Mouse (Mus musculus) heart, postnatal 10 days (tissue): ENCODE measurements around the gene Syngr4. TPM values are rescaled to one million over a fixed set of nuclear protein-coding genes. Genes with fewer than 3 reads are reported as not detected.

ENCODE experiments used
- DNase-seq, 2 experiments: peaks; one replicate each; pipeline ENCODE4 v3.0.0; 2021
- intact Hi-C: fragments of 180-260 bp; cut with DNase I; formaldehyde crosslinking; loops from one replicate; pipeline ENCODE4 v1.15.1; 2025
- total RNA-seq, 2 experiments: library from RNA; stranded (reverse); gene quantifications; 2 replicates each; pipeline ENCODE4 v1.2.3; 2021

The Syngr4 gene
- total RNA-seq, 2 experiments from 2014 or later: 0.37 TPM; not detected in 1

DNA sequence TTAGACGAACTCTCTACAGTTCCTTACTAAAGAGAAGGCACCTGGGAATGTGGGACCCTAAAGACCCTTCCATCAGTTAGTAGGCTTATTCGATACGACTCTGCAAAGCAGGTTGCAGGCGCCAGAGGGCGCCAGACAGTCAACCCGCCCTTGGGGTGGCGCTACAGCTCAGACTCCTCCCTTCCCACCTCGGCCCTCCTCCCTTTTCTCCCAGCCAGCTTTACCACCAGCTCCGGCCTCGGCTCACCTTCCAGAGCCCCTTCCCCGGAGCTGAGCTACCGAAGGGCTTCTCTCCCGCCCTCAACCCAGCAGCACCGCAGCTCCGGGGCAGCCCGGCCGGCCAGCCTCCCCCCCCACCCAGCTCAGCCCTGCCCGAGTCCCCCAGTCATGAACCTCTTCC is 23.9 kb downstream of the Syngr4 start, which contains the start of gene Kdelr1:
TSS of gene Kdelr1 (plus strand) at position 149 of the 400 bp plus-strand sequence.
- DNase-seq: peak; percentile 93
- intact Hi-C loops: loop anchor here (1.0 to 2.0 kb wide), 3 partner anchors 52 to 137 kb away; partner anchors contain the start of gene Ccdc114

DNA sequence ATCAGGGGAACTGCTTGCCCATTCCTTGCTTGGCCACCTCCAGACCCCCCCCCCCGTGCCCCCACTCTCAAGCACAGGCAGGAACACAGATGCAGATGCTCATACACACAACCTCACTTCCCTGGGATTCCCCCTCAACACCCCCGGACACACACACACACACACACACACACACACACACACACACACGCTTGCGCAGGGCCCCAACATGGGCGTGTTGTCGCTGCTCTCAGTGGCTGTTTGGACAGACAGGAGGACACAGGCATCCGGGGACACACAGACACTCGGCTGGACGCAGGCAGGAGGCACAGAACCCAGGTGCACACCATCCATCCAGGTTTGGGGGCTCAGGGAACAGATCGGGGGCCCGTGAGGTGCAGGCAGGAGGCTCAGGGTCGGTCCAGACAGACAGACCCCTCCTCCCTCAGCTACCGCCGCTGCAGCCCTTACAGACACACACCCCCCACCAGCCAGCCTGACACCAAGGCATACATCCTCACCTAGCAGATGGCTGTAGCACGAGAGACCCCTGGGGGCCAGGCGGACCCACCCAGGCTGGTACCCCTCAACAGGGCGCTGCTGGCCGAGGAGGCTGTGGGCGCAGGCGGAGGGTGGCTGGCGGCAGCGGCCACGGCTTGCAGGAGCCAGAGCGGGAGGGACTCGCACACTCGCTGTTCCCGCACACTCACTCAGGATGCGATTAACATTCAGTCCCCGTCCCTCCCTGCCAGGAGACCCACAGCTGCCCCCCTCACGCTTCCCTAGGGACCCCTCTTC is 26.0 kb downstream of the Syngr4 start:
- DNase-seq: no peak
- intact Hi-C loops: no loop called here

DNA sequence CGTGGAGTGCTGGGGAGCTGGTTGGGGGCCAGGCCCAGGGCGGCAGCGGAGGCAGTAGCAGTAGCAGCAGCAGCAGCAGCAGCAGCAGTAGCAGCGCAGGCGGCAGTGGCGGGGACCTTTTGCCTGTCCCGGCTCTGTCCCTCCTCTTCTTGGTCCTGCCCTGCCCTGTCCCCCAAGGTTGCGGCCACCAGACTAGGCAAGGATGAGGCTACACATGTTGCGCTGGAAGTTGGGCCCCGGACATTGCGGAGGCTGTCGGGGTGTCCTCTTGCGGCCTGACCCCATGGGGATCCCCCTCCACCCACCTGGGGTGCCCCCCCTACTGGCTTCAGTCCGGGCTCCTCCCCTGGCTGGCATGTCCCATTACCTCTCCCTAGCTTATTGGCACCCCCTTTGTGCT is 26.7 kb downstream of the Syngr4 start:
- intact Hi-C loops: no loop called here
- no peak for DNase-seq

DNA sequence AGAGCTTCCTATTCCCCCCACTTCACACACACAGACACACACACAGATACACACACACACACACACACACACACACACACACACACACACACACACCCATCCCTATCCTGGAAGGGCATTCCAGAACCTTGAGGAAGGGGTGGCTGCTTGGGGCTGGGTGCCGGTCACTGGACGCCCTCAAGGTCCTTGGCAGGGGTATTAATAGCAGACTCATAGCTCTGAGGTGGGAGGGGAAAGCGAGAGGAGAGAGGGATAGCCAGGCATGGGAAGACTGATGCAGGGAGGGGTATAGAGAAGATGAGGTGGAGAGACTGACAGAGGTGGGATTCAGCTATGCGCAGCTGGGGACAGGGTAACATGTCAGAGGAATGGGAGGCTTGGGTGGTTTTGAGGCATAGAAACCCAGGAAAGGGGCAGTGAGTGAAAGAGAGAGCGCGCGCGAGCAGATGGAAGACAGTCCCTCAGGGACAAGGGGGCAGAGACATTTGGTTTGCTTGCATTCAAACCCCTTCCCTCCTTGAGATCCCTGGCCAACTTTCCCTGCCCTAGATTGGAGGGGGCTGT is 27.3 kb downstream of the Syngr4 start:
- DNase-seq: peak in 1 of 2 experiments; percentile 43
- intact Hi-C loops: no loop called here

DNA sequence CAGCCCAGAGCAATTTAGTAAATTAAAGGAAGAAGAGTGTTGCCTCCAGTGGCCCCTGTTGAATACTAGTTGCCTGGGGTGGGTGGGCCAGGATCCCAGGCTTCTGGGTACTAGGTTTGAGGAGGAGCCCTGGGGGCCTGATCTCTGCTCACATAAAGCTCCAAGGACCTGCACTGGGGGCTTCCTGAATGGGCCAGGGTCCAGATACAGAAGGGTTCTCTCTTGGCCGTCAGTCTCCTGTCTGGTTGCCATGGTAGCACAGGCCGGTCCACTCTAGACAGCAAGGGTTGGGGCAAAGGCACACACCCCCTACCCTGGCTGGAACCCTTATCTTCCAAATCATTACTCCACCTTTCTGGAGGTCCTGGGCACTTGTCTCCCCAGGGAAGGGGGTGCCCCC is 28.6 kb downstream of the Syngr4 start:
- no peak for DNase-seq
- intact Hi-C loops: no loop called here

DNA sequence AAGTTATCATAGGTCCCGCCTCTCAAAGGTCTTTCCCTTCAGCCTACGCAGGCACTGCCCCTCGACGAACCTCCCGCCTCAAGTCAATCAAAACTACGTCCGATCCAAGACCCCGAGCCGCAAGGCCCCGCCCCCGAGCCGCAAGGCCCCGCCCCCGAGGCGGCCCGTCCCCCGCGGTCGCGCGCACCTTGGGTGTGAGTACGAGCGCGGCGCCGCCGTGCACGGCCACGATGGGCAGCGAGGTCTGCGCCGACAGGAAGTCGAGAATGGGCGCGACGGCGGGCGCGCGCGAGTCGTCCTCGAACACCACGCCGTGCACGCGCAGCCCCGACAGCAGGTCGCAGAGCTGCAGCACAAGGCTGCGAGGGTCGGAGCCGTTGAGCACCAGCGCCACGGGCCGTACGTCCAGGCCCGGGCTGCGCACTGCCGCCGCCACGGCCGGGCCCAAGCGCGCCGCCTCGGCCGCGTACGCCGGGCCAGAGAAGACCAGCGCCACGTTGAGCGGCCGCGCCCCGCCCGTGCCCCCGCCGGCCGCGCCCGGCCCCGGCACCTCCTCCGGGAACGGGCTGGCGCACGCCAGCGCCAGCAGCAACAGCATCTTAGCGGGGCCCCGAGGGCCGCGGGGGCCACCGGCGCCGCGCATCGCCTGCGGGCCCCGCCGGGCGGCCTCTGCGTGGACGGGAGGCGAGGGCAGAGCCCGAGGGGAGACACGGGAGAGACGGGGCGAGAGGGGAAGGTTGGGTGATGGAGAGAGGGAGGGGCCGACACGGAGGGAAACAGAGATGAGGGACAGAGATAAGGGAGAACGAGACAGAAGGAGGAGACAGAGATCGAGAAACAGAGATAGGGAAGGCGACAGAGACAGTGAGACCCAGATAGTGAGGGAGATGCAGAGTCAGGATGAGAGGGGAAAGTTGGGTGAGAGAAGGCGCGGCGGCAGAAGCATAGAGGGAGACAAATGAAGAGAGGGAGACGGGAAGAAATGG is 30.3 kb downstream of the Syngr4 start:
- intact Hi-C loops: loop anchor here (2.0 kb wide), 1 partner anchor 35 kb away; the partner anchor contains the start of gene Grwd1
- peak; percentile 93 to 96 for DNase-seq

DNA sequence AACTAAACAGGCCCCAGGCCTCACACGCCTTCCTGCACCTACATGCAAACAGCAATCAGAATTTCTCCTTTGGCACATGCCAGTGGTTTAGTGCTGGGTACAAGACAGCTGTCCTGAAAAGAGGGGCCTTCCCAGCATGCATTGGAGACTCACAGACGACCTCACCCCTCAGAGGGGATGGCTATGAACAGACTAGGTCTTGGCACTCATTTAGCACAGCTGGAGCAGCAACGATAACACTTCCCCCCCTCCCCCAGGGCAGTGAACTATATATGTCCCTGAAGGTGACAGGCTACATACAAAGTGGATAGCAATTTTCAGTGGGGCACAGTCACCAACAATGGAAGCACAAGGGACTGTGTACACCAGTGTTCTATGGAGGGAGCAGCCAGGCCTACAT is 32.1 kb downstream of the Syngr4 start:
- DNase-seq: no peak
- intact Hi-C loops: loop anchor here (2.0 kb wide), 1 partner anchor 34 kb away; the partner anchor contains the start of gene Grwd1

DNA sequence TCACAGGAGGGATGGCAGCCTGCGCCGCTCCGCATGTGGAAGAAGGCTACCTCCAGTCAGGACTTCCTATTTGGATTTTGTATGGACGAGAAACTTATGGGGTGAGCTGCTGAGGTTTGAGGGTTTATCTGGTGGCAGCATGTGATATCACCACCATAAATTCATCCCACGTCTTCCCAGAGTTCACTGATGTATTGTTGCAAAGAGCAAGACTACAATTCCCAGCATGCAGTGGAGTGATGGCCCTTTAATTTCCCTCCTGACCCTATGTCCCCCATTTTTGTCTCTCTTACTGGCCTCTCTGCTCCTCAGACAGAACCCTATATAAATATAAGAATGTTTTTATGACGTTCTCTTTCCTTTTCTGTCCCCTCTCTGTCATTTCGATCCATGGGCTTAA is 33.7 kb downstream of the Syngr4 start:
- no peak for DNase-seq
- intact Hi-C loops: no loop called here

DNA sequence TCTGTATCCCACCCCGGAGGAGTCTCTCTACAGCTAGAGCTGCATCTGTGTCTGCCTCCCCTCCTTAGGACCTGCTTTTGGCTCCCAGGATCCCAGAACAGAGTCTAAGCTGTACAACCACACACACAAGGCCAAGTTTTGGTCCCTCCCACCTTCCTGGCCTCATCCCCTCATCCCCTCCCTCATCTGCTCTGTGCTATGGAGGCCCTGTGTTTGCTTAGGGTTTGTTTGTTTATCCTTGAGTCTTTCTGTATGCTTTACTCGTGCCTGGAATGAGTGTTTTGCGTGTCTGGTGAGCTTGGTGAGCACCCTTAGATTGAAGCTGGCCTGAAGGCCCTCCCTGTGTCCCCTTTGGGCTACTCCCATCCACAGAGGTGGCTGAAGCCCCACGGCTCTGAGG is 37.5 kb downstream of the Syngr4 start:
- intact Hi-C loops: no loop called here
- no peak for DNase-seq

DNA sequence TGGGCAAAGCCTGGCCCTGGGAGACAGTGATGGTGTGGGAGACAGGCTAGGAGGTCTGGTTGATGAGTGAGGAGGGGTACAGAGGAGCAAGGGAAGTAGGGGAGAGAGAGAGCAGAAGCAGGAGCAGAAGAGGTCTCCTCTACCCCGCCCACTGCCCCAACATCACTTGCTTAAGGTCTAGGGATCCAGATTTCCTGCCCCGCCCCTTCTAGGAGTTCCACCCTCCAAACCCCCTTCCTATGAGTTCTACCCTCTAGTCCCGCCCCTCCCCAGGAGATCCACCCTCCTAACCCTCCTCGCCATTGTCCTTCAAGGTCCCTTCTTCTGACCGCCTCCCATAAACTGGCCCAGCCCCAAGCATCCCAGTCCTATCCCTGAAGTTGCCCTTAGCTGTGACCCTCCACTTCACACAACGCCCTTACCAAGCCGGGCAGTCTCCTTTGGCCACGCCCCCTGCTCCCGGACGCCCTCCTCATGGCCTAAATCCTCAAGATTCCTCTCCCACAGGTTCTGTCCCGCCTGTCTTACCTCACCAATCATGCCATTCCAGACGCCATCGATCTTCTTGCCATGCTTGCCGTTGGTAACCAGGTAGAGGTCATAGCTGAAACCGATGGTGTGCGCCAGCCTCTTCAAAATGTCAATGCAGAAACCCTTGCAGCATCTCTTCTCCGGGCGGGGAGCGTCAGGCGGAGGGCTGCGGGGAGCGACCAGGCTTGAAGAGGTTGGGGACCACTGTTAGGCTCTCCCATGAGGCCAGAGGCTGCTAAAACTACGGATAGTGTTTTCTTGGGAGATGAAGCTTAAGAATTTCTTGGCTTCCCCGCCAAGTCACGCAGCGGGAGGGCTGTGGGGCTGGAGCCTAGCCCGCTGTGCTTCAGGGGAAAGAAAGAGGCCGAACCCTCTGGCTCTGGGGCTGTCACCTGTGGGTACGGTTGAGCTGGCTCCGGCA is 39.3 kb downstream of the Syngr4 start:
- intact Hi-C loops: no loop called here
- DNase-seq: no peak

DNA sequence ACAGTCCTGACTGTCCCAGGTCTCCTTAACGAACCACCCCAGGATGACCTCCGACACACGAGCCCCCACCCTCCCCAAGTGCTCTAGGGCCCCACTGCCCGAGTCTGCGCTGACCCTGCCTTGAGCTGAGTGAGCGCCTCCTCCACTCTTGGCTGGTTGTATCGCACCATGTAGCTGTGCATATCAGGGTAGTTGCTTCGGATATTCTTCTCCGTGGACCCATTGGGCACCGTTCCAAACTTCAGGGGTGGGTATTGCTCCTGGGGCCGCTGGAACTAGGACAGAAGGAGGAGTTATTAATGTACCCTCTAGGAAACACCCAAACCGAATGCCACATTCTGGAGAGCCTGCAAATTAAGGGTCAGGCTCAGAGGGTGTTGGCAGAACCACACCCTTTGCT is 43.4 kb downstream of the Syngr4 start:
- no peak for DNase-seq
- intact Hi-C loops: no loop called here

DNA sequence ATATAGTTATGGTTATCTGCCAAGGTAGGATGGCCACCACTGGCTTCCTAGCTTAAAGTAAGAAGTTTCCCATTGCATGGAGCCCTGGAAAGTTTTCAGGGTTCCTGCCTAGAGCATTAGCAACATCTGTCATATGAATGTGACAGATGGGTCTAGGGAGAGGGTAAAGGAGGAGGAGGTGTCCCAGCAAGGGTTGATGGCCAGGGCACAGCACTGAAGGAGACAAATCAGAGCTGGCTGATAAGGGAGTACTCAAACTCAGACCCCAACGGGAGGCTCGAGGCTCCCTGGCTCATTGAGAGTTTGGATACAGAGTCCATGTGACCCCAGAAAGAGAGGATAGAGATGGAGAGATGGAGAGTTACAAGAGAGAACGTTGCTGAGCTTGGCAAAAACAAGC is 45.9 kb downstream of the Syngr4 start:
- intact Hi-C loops: no loop called here
- DNase-seq: no peak

DNA sequence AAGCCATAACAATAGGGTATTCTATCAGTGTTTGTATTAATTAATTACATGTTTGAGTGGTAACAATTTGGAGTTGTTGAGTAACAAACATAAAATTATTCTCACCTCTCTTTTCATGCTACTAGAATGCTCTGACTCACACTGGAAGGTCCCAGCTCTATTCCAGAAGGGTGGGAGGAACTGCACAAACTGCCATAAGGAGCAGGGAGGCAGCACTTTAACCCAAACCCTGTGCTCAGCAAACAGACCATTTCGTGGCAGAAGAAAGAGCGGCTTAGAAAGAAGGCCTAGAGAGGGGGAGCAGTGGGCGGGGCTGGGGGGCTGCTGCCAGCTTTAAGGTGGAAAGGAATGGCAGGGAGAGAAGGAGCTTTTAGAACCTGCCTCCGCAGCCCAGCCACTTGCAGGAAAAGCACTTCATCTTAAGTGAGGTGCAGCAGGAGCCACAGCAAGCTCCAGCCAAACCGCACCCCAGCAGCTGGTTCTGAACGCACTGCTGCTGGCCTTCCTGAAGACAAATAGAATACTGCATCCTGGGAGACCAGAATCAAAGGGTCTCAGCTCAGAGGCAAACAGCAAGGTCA is 48.0 kb downstream of the Syngr4 start:
- intact Hi-C loops: no loop called here
- no peak for DNase-seq

DNA sequence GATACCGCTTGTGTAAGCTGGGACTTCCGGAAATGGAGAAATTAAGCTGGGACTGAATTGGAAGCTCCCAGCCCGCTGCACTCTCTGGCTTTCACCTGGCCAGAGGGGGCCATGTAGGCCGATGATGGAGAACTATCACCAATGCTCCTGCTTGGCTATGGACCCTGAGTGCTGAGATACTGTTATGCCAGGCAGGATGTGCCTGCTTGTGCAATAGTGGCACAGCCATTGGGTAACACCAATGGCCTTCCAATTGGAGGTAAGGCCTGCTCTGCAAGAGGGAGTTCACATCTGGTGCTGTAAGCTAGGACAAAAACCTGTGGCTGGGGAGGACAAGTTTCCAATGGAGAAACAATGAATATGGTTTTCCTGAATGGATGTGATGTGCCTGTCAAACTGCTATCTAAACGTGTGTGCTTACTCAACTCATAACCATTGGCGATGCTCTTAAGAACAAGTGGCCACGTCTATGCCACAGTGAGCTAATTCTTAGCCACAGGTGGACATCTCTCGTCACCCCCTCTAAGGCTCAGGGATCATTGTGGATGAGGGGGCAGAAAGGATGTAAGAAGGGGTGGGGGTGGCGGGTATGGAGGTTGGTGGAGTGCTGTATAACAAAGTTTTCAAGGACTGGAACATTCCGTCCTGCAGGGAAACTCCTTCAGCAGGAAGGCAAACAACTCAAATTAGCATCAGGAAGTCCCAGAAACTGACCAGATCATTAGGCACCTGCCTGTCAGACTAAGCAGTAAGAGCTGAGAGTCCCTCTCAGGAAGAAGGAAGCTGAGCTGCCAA is 53.4 kb downstream of the Syngr4 start:
- no peak for DNase-seq
- intact Hi-C loops: no loop called here

Other genes with a start within 250 kb of the Syngr4 start
- under 1 TPM in 1 of 2 experiments, not detected in 1; 0.38 TPM for gene Fut2, start 230.3 kb downstream of the Syngr4 start, total RNA-seq
- gene Ntn5, start 212.7 kb downstream of the Syngr4 start, total RNA-seq: under 1 TPM in 1 of 2 experiments, not detected in 1; 0.15 TPM
- under 1 TPM in 1 of 2 experiments, not detected in 1; 0.22 TPM for gene Sec1, start 202.3 kb downstream of the Syngr4 start, total RNA-seq
- 1 to 10 TPM; 4.2 to 4.6 TPM for gene Car11, start 196.9 kb downstream of the Syngr4 start, total RNA-seq
- 10 to 100 TPM; 22.7 to 29.8 TPM for gene Dbp, start 191.6 kb downstream of the Syngr4 start, total RNA-seq
- 100 to 1,000 TPM; 698 to 700 TPM for gene Rpl18, start 181.3 kb downstream of the Syngr4 start, total RNA-seq
- 10 to 100 TPM; 17.4 to 20.1 TPM for gene Sphk2, start 178.7 kb downstream of the Syngr4 start, total RNA-seq
- gene Fam83e, start 175.5 kb downstream of the Syngr4 start, total RNA-seq: under 1 TPM; 0.10 to 0.12 TPM
- gene Spaca4, start 170.9 kb downstream of the Syngr4 start, total RNA-seq: not detected
- under 1 TPM; 0.22 to 0.30 TPM for gene Lmtk3, start 113.0 kb downstream of the Syngr4 start, total RNA-seq
- not detected for gene Sult2b1, start 112.0 kb downstream of the Syngr4 start, total RNA-seq
- 10 to 100 TPM; 91.1 to 95.1 TPM for gene Cyth2, start 82.1 kb downstream of the Syngr4 start, total RNA-seq
- under 1 TPM; 0.69 to 0.74 TPM for gene Kcnj14, start 71.9 kb downstream of the Syngr4 start, total RNA-seq
- gene Grwd1, start 65.8 kb downstream of the Syngr4 start, total RNA-seq: 10 to 100 TPM; 14.6 to 17.1 TPM
- gene Kdelr1, start 23.9 kb downstream of the Syngr4 start, total RNA-seq: 100 to 1,000 TPM; 121 to 128 TPM
- under 1 TPM; 0.55 to 0.77 TPM for gene Grin2d, start 18.3 kb downstream of the Syngr4 start, total RNA-seq
- 10 to 100 TPM; 56.8 to 58.7 TPM for gene Tmem143, start 227 bp upstream of the Syngr4 start, total RNA-seq
- gene Emp3, start 24.7 kb upstream of the Syngr4 start, total RNA-seq: 10 to 100 TPM; 37.0 to 44.5 TPM
- 1 to 10 TPM in 1 of 2 experiments, under 1 TPM in 1; 0.96 to 2.0 TPM for gene Ccdc114, start 27.4 kb upstream of the Syngr4 start, total RNA-seq
- not detected for gene Abcc6, start 133.6 kb upstream of the Syngr4 start, total RNA-seq
- 10 to 100 TPM; 67.2 to 68.2 TPM for gene Nomo1, start 137.0 kb upstream of the Syngr4 start, total RNA-seq
- 10 to 100 TPM; 77.5 to 85.1 TPM for gene Kcnj11, start 204.1 kb upstream of the Syngr4 start, total RNA-seq